Mouse (Mus musculus) brain, embryonic 18.5 days (tissue): ENCODE results near the gene Sp1.

ENCODE experiments used
- DNase-seq: peaks from one replicate; pipeline ENCODE4 v3.0.0-alpha.2; 2012; ENCODE audit warnings: low read depth, low spot score

Gene Sp1

GRCm38 (mm10) chr15:102405489-102406195 is at the start of gene Sp1:
Gene Sp1, plus strand, starts transcription at chr15:102406143.
- DNase-seq = peak; percentile 100

- DNase-seq = no peak
These were observed 49.2 kb upstream of the Sp1 start for GRCm38 (mm10) chr15:102356501-102357325.

GRCm38 (mm10) chr15:102358126-102358525 is 47.8 kb upstream of the Sp1 start:
- DNase-seq = no peak

DNA sequence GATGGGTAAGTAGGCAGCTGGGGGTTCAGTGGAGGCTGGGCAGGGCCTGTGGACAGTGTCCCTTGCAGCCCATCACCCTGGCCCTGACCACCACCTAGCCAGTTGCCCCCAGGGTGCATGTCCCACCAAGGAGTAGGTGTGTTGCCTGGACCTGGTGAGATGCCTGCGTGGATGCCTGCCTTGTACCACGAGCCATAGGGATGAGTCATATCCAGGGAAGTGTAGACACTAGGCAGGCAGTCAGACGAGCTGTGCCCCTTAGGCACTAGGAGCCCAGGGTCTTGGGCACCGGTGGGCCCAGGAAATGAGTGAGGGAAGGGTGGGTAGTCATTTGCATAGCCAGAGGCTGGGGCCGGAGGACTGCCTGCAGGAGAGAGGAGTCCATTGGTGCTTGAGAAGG is 47.1 kb upstream of the Sp1 start:
- no peak for DNase-seq

DNA sequence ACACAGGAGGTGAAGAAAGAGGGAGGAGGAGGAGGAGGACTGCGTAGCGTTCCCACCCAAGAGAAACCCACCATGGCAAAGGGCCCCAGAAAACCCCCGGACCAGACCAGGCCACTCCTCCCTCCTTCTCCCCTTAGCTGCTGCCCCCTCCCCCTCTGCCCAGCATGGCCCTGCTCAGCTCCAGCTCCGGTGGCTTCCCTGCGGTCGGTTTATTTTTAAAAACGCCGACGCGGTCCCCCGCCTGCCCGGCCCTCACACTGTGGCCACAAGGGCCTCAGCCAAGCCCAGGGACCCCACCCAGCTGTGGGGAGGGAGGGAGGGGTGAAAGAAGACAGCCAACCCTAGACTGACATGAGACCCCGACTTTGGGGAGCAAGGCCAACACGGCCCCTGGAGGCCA is 43.3 kb upstream of the Sp1 start:
- DNase-seq = no peak

- no peak for DNase-seq
These were observed 41.3 kb upstream of the Sp1 start for GRCm38 (mm10) chr15:102364678-102365077.

GRCm38 (mm10) chr15:102366238-102366637 is 39.7 kb upstream of the Sp1 start:
- no peak for DNase-seq

DNA sequence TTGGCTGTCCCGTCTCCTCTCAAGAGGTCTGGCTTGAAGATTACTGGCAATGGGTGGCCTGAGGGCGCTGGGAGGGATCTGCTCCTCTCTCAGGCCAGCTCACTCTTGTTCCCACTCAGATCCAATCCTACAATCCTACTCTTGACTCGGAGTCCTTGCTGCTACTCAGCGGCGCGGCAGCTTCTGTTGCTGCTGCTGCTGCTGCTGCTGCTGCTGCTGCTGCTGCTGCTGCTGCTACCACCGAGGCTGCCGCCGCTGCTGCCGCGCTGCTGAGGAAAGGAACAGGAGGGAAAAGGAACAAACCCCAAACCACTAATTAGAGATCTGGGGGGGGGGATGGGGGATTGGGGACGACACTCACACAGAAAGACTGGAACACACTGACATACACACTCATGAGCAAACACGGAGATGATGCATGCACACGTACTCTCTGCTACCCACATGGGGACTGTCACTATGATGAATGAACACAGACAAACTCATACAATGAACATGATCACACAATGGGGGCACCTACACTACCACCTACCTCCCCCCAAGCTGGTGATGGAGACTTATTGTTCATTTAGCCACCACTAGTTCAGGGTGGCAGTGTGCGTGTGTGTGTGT is 39.1 kb upstream of the Sp1 start, which contains the start of gene Sp7:
Gene Sp7, minus strand, starts transcription at position 450 of the 612 bp plus-strand sequence.
- no peak for DNase-seq

GRCm38 (mm10) chr15:102369972-102370371 is 36.0 kb upstream of the Sp1 start:
- DNase-seq = no peak

DNA sequence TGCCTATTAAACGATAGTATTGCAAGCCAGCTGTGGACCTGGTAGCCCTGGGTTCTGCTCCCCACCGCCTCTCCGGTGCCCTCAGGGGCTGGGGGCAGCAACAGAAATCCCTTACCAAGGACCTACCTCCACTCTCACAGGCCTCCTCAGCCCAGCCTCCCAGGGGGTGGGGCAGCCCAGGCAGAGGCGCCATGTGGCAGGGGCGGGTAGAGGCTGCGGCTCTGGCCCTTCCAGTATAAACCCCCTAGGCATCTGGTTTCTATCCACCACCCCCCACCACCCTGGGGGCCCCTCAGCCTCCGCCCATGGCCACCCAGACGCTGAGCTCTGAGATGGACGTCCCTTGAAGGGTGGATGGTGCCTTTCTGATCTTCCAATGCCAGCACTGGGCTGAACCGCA is 35.2 kb upstream of the Sp1 start:
- no peak for DNase-seq

GRCm38 (mm10) chr15:102376453-102377162 is 29.3 kb upstream of the Sp1 start:
- DNase-seq = no peak

DNA sequence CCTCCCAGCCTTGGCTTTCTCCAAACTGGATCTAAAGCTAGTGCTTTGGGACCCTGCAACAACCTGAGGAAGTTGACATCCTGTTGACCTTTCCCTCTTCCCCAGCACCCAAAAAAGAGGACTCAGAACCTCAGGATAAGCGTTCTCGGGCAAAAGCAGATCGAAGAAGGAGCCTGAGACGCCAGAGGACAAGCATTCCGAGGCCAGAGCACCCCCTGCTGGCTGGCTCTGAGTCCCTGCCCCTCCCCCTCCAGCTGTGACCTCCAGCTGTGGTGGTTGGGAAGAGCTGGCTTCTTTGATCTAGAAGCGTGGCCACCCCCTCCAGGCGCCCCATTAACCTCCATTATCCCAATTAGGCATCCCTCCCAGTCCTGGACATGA is 28.8 kb upstream of the Sp1 start:
- no peak for DNase-seq

- no peak for DNase-seq
These were observed 28.1 kb upstream of the Sp1 start for GRCm38 (mm10) chr15:102377810-102378262.

DNA sequence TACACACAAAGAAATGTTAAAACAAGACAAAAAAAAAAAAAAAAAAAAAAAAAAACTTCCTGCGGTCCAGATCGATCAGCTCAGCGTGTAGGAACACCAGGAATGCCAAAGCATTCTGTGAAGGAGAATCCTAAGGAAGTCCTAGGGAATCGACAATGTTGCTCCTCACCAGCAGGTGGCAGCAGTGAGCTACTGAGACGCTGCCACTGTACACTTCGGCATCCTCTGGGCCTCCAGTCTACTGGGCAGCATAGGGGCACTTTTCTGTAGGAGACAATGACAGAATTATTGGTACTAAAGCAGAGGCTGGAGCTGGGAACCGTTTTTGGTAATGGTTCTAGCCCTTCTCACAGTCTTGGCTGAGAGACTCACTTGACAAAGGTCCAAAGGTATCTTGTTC is 24.4 kb upstream of the Sp1 start:
- DNase-seq = no peak

GRCm38 (mm10) chr15:102383671-102384070 is 22.3 kb upstream of the Sp1 start:
- no peak for DNase-seq

DNA sequence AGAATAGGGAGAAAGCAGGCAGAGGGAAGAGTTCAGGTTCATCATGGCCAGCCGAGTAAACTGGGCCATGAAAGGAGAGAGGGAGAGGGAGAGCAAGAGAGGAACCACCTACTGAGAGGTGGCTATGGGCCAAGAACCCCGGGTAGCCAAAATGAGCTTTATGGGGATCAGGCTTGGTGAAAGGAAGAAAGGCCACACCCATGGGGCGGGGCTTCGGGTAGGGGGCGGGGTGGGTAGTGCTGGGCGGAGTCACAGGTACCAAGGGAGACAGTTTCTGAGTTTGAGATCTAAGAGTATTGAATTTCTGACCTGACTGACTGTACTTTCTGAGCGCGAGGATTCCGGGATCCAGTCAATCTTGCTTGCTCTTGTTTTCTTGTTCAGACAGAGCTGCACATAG is 19.3 kb upstream of the Sp1 start:
- DNase-seq = no peak

DNA sequence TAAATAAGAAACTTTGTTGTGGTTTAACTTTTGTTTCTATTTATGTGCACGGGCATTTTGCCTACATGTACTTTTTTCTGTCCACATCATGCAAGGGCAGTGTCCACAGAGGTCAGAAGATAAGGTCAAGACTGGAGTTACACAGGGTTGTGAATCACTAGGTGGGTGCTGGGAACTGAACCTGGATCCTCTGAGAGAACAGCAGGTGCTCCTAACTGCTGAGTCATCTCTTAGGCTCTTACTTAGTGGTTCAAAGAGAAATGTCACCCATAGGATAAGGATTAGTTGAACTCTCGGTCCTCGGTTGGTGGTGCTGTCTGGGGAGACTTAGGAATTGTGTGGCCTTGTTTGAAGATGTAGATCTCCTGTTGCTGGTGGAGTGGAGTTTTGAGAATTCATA is 17.0 kb upstream of the Sp1 start:
- no peak for DNase-seq

DNA sequence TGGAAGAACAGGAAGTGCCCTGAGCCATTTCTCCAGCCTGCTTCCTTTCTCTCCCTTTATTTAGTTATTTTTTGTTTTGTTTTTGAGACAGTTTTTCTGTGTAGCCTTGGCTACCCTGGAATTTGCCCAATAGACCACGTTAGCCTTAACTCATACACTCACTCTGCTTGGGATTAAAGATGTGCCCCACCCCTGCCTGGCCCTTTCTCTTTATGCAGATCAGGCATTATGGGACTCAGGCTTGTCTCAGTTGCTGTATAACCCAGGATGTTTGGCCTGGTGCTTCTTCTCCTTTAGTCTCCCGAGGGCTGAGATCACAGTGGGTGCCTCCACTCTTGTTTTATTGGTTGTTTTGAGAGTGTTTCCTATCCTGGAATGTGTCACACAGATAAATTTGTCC is 13.4 kb upstream of the Sp1 start:
- no peak for DNase-seq

DNA sequence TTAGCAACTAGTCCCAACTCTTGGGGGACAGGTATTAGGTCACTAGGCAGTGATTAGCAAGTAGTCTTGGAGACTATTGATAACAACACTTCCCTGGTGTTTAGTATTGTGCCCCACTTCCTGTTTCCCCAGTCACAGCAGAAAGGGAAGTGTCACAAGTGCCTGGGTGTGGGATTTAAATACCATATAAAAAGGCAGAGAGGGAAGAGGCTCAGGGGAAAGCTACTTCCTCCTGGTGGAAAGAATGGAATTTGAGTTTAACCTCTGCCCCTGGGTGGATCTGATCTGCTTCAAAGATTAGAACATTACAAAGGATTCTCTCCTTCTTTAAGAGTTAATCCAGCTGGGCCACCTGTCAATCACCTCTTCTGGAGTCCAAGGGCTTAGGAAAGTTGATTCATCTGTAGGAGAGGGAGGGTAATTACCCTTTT is 12.3 kb upstream of the Sp1 start:
- DNase-seq = no peak

DNA sequence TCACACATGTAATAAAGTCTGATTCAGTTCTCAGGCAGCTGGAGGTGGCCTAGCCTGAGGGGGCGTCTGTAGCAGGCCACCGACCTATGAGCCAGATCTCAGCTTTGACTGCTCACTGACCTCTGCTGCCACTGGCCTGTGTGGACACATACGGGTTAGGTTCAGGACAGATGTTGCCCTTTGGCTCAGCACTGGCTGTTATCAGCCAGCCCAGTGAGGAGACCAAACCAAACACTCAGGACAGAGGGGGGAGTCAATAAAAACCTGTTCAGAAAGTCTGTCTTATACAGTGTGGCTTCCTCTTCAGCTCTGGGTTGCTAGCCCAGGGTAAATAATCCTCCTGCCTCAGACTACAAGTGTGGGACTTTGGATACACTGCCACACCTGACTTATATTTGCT is 10.9 kb upstream of the Sp1 start:
- no peak for DNase-seq

DNA sequence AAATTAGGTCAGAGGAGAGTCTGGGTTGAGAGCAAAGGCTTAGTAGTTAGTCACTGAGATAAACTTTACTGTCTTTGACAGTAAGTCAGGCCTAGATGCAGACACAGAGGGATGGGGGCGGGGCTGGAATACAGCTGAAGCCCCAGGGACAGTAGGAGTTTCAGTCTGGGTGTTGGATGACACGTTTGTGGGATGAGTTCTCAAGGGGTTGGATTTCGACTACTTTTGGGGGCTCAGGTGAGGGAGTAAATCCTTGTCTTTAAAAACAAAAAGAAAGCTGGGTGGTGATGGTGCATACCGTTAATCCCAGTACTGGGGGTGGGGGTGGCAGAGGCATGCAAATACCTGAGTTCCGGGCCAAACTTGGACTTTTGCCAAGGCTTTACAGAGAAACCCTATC is 7.3 kb upstream of the Sp1 start:
- no peak for DNase-seq
